Mouse (Mus musculus): Measurements from ENCODE around the gene Gm44805. TPM values are rescaled to one million over a fixed set of nuclear protein-coding genes. Genes with fewer than 3 reads are reported as not detected.

Gm44805 gene
- polyA plus RNA-seq, 1 experiment from 2014 or later = not detected

GRCm38 (mm10) chr7:19673083-19673699, 8.0 kb downstream of the Gm44805 start:
- no peaks in the 10 kb centered on the region for H3K36me3 ChIP-seq (ENCODE audit: control insufficient read depth, insufficient read depth)
- 0 out of 2 replicates have a peak, but pooled peaks cover 2% of the 10 kb centered on the region for H3K27me3 ChIP-seq (replicated peaks; ENCODE audit: control insufficient read depth, insufficient read depth, low read length)
- no peak for ATAC-seq
- no peak overlapping the region for H3K9ac ChIP-seq (replicated peaks; ENCODE audit: low read depth, low read length)
- 68% methylated on average over 14 of the region's 14 CpGs for whole genome bisulfite sequencing
- peaks cover 5% of the 10 kb centered on the region for H3K4me1 ChIP-seq (replicated peaks; ENCODE audit: control insufficient read depth, insufficient read depth, low read length)
- no peak overlapping the region for H3K27ac ChIP-seq (ENCODE audit: low read length)
- H3K9me3 ChIP-seq (ENCODE audit: control insufficient read depth, low read length) = no peaks in the 10 kb centered on the region
- H3K4me3 ChIP-seq (replicated peaks; ENCODE audit: low read length) = no peak overlapping the region
- H3K4me2 ChIP-seq (ENCODE audit: low read length) = no peak overlapping the region

- peaks cover 5% of the 10 kb centered on the region for H3K4me1 ChIP-seq (replicated peaks; ENCODE audit: control insufficient read depth, insufficient read depth, low read length)
- no peak for ATAC-seq
- no peak overlapping the region for H3K4me2 ChIP-seq (ENCODE audit: low read length)
- H3K9me3 ChIP-seq (ENCODE audit: control insufficient read depth, low read length) = no peaks in the 10 kb centered on the region
- no peak overlapping the region for H3K9ac ChIP-seq (replicated peaks; ENCODE audit: low read depth, low read length)
- no peaks in the 10 kb centered on the region for H3K36me3 ChIP-seq (ENCODE audit: control insufficient read depth, insufficient read depth)
- 72% methylated on average over 10 of the region's 10 CpGs for WGBS
- H3K4me3 ChIP-seq (replicated peaks; ENCODE audit: low read length) = no peak overlapping the region
- no peak overlapping the region for H3K27ac ChIP-seq (ENCODE audit: low read length)
- 0 out of 2 replicates have a peak, but pooled peaks cover 2% of the 10 kb centered on the region for H3K27me3 ChIP-seq (replicated peaks; ENCODE audit: control insufficient read depth, insufficient read depth, low read length)
Measured at GRCm38 (mm10) chr7:19671511-19671910, 9.7 kb downstream of the Gm44805 start.

GRCm38 (mm10) chr7:19668947-19669721, 12.1 kb downstream of the Gm44805 start:
- peak; percentile 73 for ATAC-seq
- WGBS = 2% methylated on average over 10 of the region's 10 CpGs
- Histone ChIP-seq H3K27ac (ENCODE audit: low read length) (peak overlapping the region; percentile 71; the same call in 1 of the 2 replicates), H3K4me1 (replicated peaks; ENCODE audit: control insufficient read depth, insufficient read depth, low read length) (peaks cover 14% of the 10 kb centered on the region), H3K9ac (replicated peaks; ENCODE audit: low read depth, low read length) (no peak overlapping the region), H3K36me3 (ENCODE audit: control insufficient read depth, insufficient read depth) (no peaks in the 10 kb centered on the region), H3K4me3 (replicated peaks; ENCODE audit: low read length) (no peak overlapping the region), H3K9me3 (ENCODE audit: control insufficient read depth, low read length) (no peaks in the 10 kb centered on the region), H3K27me3 (replicated peaks; ENCODE audit: control insufficient read depth, insufficient read depth, low read length) (0 out of 2 replicates have a peak, but pooled peaks cover 2% of the 10 kb centered on the region), H3K4me2 (ENCODE audit: low read length) (no peak overlapping the region)

- 76% methylated on average over 2 of the region's 2 CpGs for WGBS
Measured at GRCm38 (mm10) chr7:19667434-19667833, 13.8 kb downstream of the Gm44805 start.

GRCm38 (mm10) chr7:19666750-19667149, 14.5 kb downstream of the Gm44805 start:
- Histone ChIP-seq H3K9me3 (ENCODE audit: control insufficient read depth, low read length) (no peaks in the 10 kb centered on the region), H3K9ac (replicated peaks; ENCODE audit: low read depth, low read length) (no peak overlapping the region), H3K36me3 (ENCODE audit: control insufficient read depth, insufficient read depth) (no peaks in the 10 kb centered on the region), H3K27ac (ENCODE audit: low read length) (no peak overlapping the region), H3K4me1 (replicated peaks; ENCODE audit: control insufficient read depth, insufficient read depth, low read length) (peaks cover 31% of the 10 kb centered on the region), H3K27me3 (replicated peaks; ENCODE audit: control insufficient read depth, insufficient read depth, low read length) (0 out of 2 replicates have a peak, but pooled peaks cover 2% of the 10 kb centered on the region), H3K4me2 (ENCODE audit: low read length) (no peak overlapping the region), H3K4me3 (replicated peaks; ENCODE audit: low read length) (no peak overlapping the region)
- no peak for ATAC-seq
- WGBS = 75% methylated on average over 3 of the region's 3 CpGs

More at GRCm38 (mm10) chr7:19667434-19667833, 13.8 kb downstream of the Gm44805 start:
- no peak overlapping the region for H3K27ac ChIP-seq (ENCODE audit: low read length)
- H3K4me1 ChIP-seq (replicated peaks; ENCODE audit: control insufficient read depth, insufficient read depth, low read length) = peaks cover 29% of the 10 kb centered on the region
- no peaks in the 10 kb centered on the region for H3K9me3 ChIP-seq (ENCODE audit: control insufficient read depth, low read length)
- H3K9ac ChIP-seq (replicated peaks; ENCODE audit: low read depth, low read length) = no peak overlapping the region
- H3K4me2 ChIP-seq (ENCODE audit: low read length) = no peak overlapping the region
- H3K27me3 ChIP-seq (replicated peaks; ENCODE audit: control insufficient read depth, insufficient read depth, low read length) = 0 out of 2 replicates have a peak, but pooled peaks cover 2% of the 10 kb centered on the region
- no peak overlapping the region for H3K4me3 ChIP-seq (replicated peaks; ENCODE audit: low read length)
- H3K36me3 ChIP-seq (ENCODE audit: control insufficient read depth, insufficient read depth) = no peaks in the 10 kb centered on the region
- no peak for ATAC-seq

- Histone ChIP-seq H3K4me1 (replicated peaks; ENCODE audit: control insufficient read depth, insufficient read depth, low read length) (peaks cover 31% of the 10 kb centered on the region), H3K9ac (replicated peaks; ENCODE audit: low read depth, low read length) (peak within 1 kb of the TSS; percentile 95), H3K9me3 (ENCODE audit: control insufficient read depth, low read length) (no peaks in the 10 kb centered on the region), H3K36me3 (ENCODE audit: control insufficient read depth, insufficient read depth) (0 out of 2 replicates have a peak, but pooled peaks cover 2% of the 10 kb centered on the region), H3K4me3 (replicated peaks; ENCODE audit: low read length) (peak within 1 kb of the TSS; percentile 95), H3K4me2 (ENCODE audit: low read length) (peak within 1 kb of the TSS; percentile 91), H3K27ac (ENCODE audit: low read length) (peak within 1 kb of the TSS; percentile 97), H3K27me3 (replicated peaks; ENCODE audit: control insufficient read depth, insufficient read depth, low read length) (no peaks in the 10 kb centered on the region)
- under 1% methylated on average over 60 of the region's 63 CpGs for WGBS
- ATAC-seq = peak; percentile 86
Measured at GRCm38 (mm10) chr7:19664955-19665841, 16.0 kb downstream of the Gm44805 start, which contains the start of gene Clptm1. Gene Clptm1 (minus strand): TSS chr7:19665033.

- Histone ChIP-seq H3K4me1 (replicated peaks; ENCODE audit: control insufficient read depth, insufficient read depth, low read length) (peaks cover 31% of the 10 kb centered on the region), H3K4me2 (ENCODE audit: low read length) (peak overlapping the region; percentile 91), H3K9me3 (ENCODE audit: control insufficient read depth, low read length) (no peaks in the 10 kb centered on the region), H3K27ac (ENCODE audit: low read length) (peak overlapping the region; percentile 66; the same call in 1 of the 2 replicates), H3K27me3 (replicated peaks; ENCODE audit: control insufficient read depth, insufficient read depth, low read length) (no peaks in the 10 kb centered on the region), H3K4me3 (replicated peaks; ENCODE audit: low read length) (peak overlapping the region; percentile 95), H3K36me3 (ENCODE audit: control insufficient read depth, insufficient read depth) (0 out of 2 replicates have a peak, but pooled peaks cover 2% of the 10 kb centered on the region), H3K9ac (replicated peaks; ENCODE audit: low read depth, low read length) (peak overlapping the region; percentile 95)
- under 1% methylated on average over 37 of the region's 37 CpGs for WGBS
- peak; percentile 37 for ATAC-seq
Measured at GRCm38 (mm10) chr7:19664455-19664954, 16.7 kb downstream of the Gm44805 start.

GRCm38 (mm10) chr7:19663940-19664339, 17.3 kb downstream of the Gm44805 start:
- Histone ChIP-seq H3K9ac (replicated peaks; ENCODE audit: low read depth, low read length) (peak overlapping the region; percentile 95), H3K4me2 (ENCODE audit: low read length) (peak overlapping the region; percentile 91), H3K36me3 (ENCODE audit: control insufficient read depth, insufficient read depth) (0 out of 2 replicates have a peak, but pooled peaks cover 2% of the 10 kb centered on the region), H3K4me1 (replicated peaks; ENCODE audit: control insufficient read depth, insufficient read depth, low read length) (peaks cover 26% of the 10 kb centered on the region), H3K27me3 (replicated peaks; ENCODE audit: control insufficient read depth, insufficient read depth, low read length) (no peaks in the 10 kb centered on the region), H3K27ac (ENCODE audit: low read length) (no peak overlapping the region), H3K4me3 (replicated peaks; ENCODE audit: low read length) (peak overlapping the region; percentile 95), H3K9me3 (ENCODE audit: control insufficient read depth, low read length) (no peaks in the 10 kb centered on the region)
- no peak for ATAC-seq
- WGBS = 18% methylated on average over 8 of the region's 8 CpGs
